ENCODE assay signal across 8 mouse cellular contexts in the genomic region with DNA sequence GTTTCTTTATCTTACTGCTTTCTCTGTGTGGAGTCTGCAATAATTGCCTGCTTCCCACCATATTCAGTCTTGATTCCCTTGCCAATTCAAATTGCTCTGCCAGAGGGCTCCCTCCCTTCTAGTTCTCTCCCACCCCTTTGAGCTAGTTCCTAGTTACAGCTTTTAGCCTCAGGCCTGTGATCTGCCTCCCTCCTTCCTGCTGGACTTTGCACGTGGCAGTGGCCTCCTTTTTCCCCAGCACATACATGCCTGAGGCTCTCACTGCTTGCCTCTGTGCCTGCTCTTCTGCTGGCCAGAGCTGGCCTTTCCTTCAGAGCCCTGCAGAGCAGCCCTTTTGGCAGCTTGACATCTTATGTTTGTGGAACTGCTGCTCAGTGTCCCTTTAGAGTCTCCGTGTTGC. TPM values are rescaled to one million over a fixed set of nuclear protein-coding genes. Genes with fewer than 3 reads are reported as not detected.
DNase-seq lines count a peak whose midpoint lies in the region; ATAC-seq lines count a peak whose summit lies in the region.

No protein-coding gene starts in this region.

- DNase-seq in forebrain, embryonic 10.5 days (ENCODE audit: extremely low spot score, low spot score), result no peak
- no peak for DNase-seq in liver, embryonic 13.5 days
- DNase-seq in liver, embryonic 11.5 days (ENCODE audit: low spot score), result no peak
- peak; percentile 45 for DNase-seq in cerebellum, adult 11-12 months
- peak; percentile 46 for DNase-seq in kidney, postnatal 10 days

- no peak overlapping the region for H3K4me3 ChIP-seq in forebrain, embryonic 15.5 days
- no peak overlapping the region for H3K4me3 ChIP-seq in forebrain, embryonic 10.5 days
- H3K4me3 ChIP-seq in liver, embryonic 13.5 days (replicated peaks), result no peak overlapping the region
- no peak overlapping the region for H3K4me3 ChIP-seq in liver, embryonic 11.5 days (ENCODE audit: low read depth, low read length)

- H3K27ac ChIP-seq in forebrain, embryonic 15.5 days (replicated peaks), result peak overlapping the region; percentile 44
- H3K27ac ChIP-seq in forebrain, embryonic 10.5 days, result no peak overlapping the region
- no peak overlapping the region for H3K27ac ChIP-seq in liver, embryonic 13.5 days
- no peak overlapping the region for H3K27ac ChIP-seq in liver, embryonic 11.5 days (ENCODE audit: low read depth, low read length)

- no peak overlapping the region for H3K9ac ChIP-seq in forebrain, embryonic 15.5 days (replicated peaks)
- H3K9ac ChIP-seq in liver, embryonic 13.5 days, result peak overlapping the region; percentile 9; the same call in 1 of the 2 replicates
- H3K9ac ChIP-seq in liver, embryonic 11.5 days (ENCODE audit: low read depth, low read length), result no peak overlapping the region

- WGBS in forebrain, embryonic 15.5 days, result 25% methylated on average over 2 of the region's 2 CpGs
- 64% methylated on average over 2 of the region's 2 CpGs for WGBS in forebrain, embryonic 10.5 days
- 51% methylated on average over 2 of the region's 2 CpGs for WGBS in liver, embryonic 13.5 days (ENCODE audit: insufficient replicate concordance)
- WGBS in liver, embryonic 11.5 days, result 57% methylated on average over 2 of the region's 2 CpGs

- H3K4me1 ChIP-seq in forebrain, embryonic 15.5 days, result peaks cover 25% of the 10 kb centered on the region
- peaks cover 4% of the 10 kb centered on the region for H3K4me1 ChIP-seq in forebrain, embryonic 10.5 days
- H3K4me1 ChIP-seq in liver, embryonic 13.5 days (replicated peaks), result peaks cover 4% of the 10 kb centered on the region; the same call in 1 of the 2 replicates
- H3K4me1 ChIP-seq in liver, embryonic 11.5 days (replicated peaks; ENCODE audit: control insufficient read depth, insufficient read depth, low read length), result no peaks in the 10 kb centered on the region

- no peaks in the 10 kb centered on the region for H3K27me3 ChIP-seq in forebrain, embryonic 15.5 days
- no peaks in the 10 kb centered on the region for H3K27me3 ChIP-seq in forebrain, embryonic 10.5 days (ENCODE audit: poor library complexity, severe bottlenecking)
- H3K27me3 ChIP-seq in liver, embryonic 13.5 days, result no peaks in the 10 kb centered on the region
- no peaks in the 10 kb centered on the region for H3K27me3 ChIP-seq in liver, embryonic 11.5 days (replicated peaks; ENCODE audit: control insufficient read depth, insufficient read depth, low read length)

- peak; percentile 78 for ATAC-seq in forebrain, embryonic 15.5 days (replicated peaks)
- no peak for ATAC-seq in liver, embryonic 13.5 days (ENCODE audit: low read depth)
- no peak for ATAC-seq in liver, embryonic 11.5 days (replicated peaks; ENCODE audit: low FRiP score)
- ATAC-seq in erythroid progenitor cell, adult 5-6 weeks (replicated peaks; ENCODE audit: low FRiP score, poor library complexity, severe bottlenecking), result no peak
- no peak for ATAC-seq in erythroblast, adult 5-6 weeks (replicated peaks; ENCODE audit: low FRiP score, poor library complexity, severe bottlenecking)

- no peak overlapping the region for H3K4me2 ChIP-seq in forebrain, embryonic 15.5 days (replicated peaks)
- no peak overlapping the region for H3K4me2 ChIP-seq in liver, embryonic 13.5 days
- no peak overlapping the region for H3K4me2 ChIP-seq in liver, embryonic 11.5 days

- 0 out of 2 replicates have a peak, but pooled peaks cover 2% of the 10 kb centered on the region for H3K36me3 ChIP-seq in forebrain, embryonic 15.5 days
- peaks cover 14% of the 10 kb centered on the region for H3K36me3 ChIP-seq in forebrain, embryonic 10.5 days (replicated peaks)
- H3K36me3 ChIP-seq in liver, embryonic 13.5 days, result peaks cover 20% of the 10 kb centered on the region; the same call in 1 of the 2 replicates
- no peaks in the 10 kb centered on the region for H3K36me3 ChIP-seq in liver, embryonic 11.5 days (ENCODE audit: control insufficient read depth, insufficient read depth, low read length)

- no peaks in the 10 kb centered on the region for H3K9me3 ChIP-seq in forebrain, embryonic 15.5 days
- no peaks in the 10 kb centered on the region for H3K9me3 ChIP-seq in forebrain, embryonic 10.5 days
- H3K9me3 ChIP-seq in liver, embryonic 13.5 days (replicated peaks), result no peaks in the 10 kb centered on the region
- no peaks in the 10 kb centered on the region for H3K9me3 ChIP-seq in liver, embryonic 11.5 days (ENCODE audit: control insufficient read depth, low read length)

RNA-seq across cellular contexts. Expression of gene Ttll5, which starts 38.1 kb away (rescaled TPM):
- 14.7 and 15.4 TPM in 2 replicates for polyA plus RNA-seq in forebrain, embryonic 15.5 days (2015; fragmentation: Nextera tagmentation; extraction: Ambion mirVana)
- polyA plus RNA-seq in forebrain, embryonic 10.5 days (2016; fragmentation: Nextera tagmentation; extraction: Ambion mirVana), result 17.6 and 18.3 TPM in 2 replicates
- polyA plus RNA-seq in liver, embryonic 13.5 days (2015; fragmentation: Nextera tagmentation; extraction: Ambion mirVana), result 5.0 and 6.4 TPM in 2 replicates
- polyA plus RNA-seq in liver, embryonic 11.5 days (2014; fragmentation: Nextera tagmentation; extraction: Ambion mirVana), result 13.9 and 14.6 TPM in 2 replicates
- total RNA-seq in erythroid progenitor cell, adult 5-6 weeks (2015; ENCODE audit: low replicate concordance), result 38.9 and 57.8 TPM in 2 replicates
- total RNA-seq in erythroid progenitor cell, adult 5-6 weeks (2017; ENCODE audit: low replicate concordance), result 28.6 and 52.0 TPM in 2 replicates
- 3.8 and 8.8 TPM in 2 replicates for total RNA-seq in erythroblast, adult 5-6 weeks (2015; ENCODE audit: low replicate concordance)
- total RNA-seq in erythroblast, adult 5-6 weeks (2017; ENCODE audit: low replicate concordance), result 11.3 and 12.1 TPM in 2 replicates

RNA-seq across cellular contexts. Expression of gene Erg28, which starts 38.2 kb away (rescaled TPM):
- polyA plus RNA-seq in forebrain, embryonic 15.5 days (2015; fragmentation: Nextera tagmentation; extraction: Ambion mirVana), result 97.5 and 101 TPM in 2 replicates
- polyA plus RNA-seq in forebrain, embryonic 10.5 days (2016; fragmentation: Nextera tagmentation; extraction: Ambion mirVana), result 119 and 120 TPM in 2 replicates
- polyA plus RNA-seq in liver, embryonic 13.5 days (2015; fragmentation: Nextera tagmentation; extraction: Ambion mirVana), result 93.5 and 115 TPM in 2 replicates
- 138 and 141 TPM in 2 replicates for polyA plus RNA-seq in liver, embryonic 11.5 days (2014; fragmentation: Nextera tagmentation; extraction: Ambion mirVana)
- 41.8 and 49.5 TPM in 2 replicates for total RNA-seq in erythroid progenitor cell, adult 5-6 weeks (2015; ENCODE audit: low replicate concordance)
- 20.9 and 24.5 TPM in 2 replicates for total RNA-seq in erythroid progenitor cell, adult 5-6 weeks (2017; ENCODE audit: low replicate concordance)
- total RNA-seq in erythroblast, adult 5-6 weeks (2015; ENCODE audit: low replicate concordance), result 15.0 and 22.3 TPM in 2 replicates
- total RNA-seq in erythroblast, adult 5-6 weeks (2017; ENCODE audit: low replicate concordance), result 12.8 and 23.6 TPM in 2 replicates

Comparison
In these comparisons a context has a peak if more than half of its experiments do, and no peak if none do; other contexts are left out.
1. DNase-seq: peak in cerebellum, adult 11-12 months (single experiment) and kidney, postnatal 10 days (single experiment); none in forebrain, embryonic 10.5 days (single experiment), liver, embryonic 13.5 days (single experiment) and liver, embryonic 11.5 days (single experiment).